Mouse (Mus musculus) megakaryocyte progenitor cell, adult 5-6 weeks (primary cell): ENCODE measurements around the gene Mmp17. TPM values are rescaled to one million over a fixed set of nuclear protein-coding genes. Genes with fewer than 3 reads are reported as not detected.
A peak's percentile ranks its signal among the peaks of the same experiment; 100 is the strongest.
"Not testable (repeated sequence)": the region's sequence is repeated elsewhere in the genome, so short reads cannot be mapped to it uniquely, and the experiment has no call there.

ENCODE experiments used
- ATAC-seq: replicated peaks from 2 replicates; pipeline ENCODE4 v1.8.0; 2016; ENCODE audit warnings: mild to moderate bottlenecking, moderate TSS enrichment, inconsistent platforms; ENCODE audit not compliant: poor library complexity
- total RNA-seq, 2 experiments: library from RNA; stranded (forward) in 1 of 2; stranded (reverse) in 1 of 2; fragments of 157-497, 149-512 nt in 1 of 2; fragments of 200-1000 nt in 1 of 2; gene quantifications; 2 replicates each; pipeline versions ENCODE4 v1.2.3 to v1.2.4; 2015 to 2017

Gene Mmp17
- total RNA-seq, 2 experiments from 2014 or later: 0.10 TPM; not detected in 1

DNA sequence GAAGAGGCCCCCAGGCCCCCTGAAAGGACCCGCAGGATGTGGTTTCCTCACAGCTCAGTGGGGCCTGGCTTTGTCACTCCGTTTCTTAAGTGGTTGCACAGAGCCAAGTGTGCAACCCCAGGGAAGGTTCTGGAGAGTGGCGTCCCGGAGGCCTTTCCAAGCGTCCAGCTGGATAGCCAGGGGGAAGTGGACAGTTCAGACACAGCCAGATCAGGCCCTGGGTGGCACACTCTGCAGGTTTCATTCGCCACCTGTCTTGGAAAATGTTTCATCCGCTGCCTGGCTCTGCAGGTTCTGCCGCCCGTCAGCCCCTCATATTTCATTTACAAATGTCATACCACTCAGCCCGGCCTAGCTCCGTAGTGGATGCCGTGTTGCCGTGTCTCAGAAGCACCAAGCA is 2.5 kb downstream of the Mmp17 start:
- peak; percentile 3; the same call in 1 of the 2 replicates for ATAC-seq

DNA sequence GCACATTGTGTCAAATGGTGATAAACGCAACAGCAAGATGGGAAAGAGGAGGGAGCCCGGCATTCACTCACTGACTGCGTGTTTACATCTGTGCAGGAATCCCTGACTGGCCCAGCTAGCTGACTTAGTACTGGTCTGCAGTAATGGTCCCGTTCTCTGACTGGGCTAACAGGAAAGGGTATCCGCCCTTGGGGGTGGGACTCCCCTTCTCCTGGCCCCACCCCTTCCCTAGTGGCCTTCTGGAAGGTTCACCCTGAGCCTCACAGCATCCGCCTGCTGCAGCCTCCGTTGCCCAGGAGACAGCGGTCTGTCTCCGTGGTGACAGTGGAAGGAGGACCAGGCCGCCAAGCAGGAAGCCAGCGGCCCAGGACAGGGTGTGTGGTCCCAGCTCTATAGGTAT is 6.9 kb downstream of the Mmp17 start:
- ATAC-seq: no peak

DNA sequence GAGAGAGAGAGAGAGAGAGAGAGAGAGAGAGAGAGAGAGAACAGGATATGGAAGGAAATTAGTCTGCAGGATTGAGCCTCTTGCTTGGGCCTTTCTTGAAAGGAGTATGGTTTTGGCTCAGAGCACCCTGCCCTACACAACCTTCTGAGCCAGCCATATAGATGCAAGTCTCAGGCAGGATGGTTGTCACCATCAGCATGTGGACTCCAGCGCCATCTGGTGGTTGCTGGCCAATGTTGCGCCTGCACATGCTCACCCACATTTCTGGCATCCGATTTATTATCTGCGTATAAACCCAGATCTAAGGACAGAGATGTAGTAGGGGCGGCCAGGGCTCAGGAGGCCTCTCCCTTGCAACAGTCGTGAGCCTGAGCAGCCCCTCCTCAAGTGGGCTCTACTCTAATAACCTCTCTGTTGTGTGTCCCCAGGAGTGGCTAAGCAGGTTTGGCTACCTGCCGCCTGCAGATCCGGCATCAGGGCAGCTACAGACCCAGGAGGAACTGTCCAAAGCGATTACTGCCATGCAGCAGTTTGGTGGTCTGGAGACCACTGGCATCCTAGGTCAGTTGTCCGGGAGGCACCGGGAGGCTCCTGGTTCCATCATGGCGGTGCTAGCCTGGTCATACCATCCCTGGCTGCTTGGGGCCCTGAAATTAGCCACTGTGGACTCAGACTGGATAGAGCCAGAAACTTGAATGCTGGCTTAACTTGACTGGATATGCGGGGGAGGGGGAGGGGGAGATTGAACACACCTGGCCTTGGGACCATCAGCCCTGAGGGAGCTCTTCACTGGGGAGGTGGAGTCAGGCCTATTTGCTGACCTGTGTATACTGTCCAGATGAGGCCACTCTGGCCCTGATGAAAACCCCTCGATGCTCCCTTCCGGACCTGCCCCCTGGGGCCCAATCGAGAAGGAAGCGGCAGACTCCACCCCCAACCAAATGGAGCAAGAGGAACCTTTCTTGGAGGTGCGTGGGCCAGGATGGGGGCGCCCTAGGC is 10.4 kb downstream of the Mmp17 start:
- ATAC-seq: peak; percentile 97

DNA sequence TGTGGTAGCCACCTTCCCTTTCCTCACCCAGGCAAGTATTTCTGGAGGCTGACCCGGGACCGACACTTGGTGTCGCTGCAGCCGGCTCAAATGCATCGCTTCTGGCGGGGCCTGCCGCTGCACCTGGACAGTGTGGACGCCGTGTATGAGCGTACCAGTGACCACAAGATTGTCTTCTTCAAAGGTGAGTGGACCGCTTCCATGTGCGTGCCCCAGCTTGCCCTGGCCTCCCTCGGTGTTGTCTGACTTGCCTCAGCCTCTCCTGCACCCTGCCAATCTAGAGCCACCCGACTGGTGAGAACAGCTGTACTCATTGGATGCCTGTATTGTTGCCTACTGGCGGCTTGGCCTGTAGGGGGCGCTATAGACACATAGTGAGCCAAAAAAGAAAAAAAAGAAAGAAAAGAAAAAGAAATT is 18.1 kb downstream of the Mmp17 start:
- peak; percentile 44; the same call in 1 of the 2 replicates for ATAC-seq

DNA sequence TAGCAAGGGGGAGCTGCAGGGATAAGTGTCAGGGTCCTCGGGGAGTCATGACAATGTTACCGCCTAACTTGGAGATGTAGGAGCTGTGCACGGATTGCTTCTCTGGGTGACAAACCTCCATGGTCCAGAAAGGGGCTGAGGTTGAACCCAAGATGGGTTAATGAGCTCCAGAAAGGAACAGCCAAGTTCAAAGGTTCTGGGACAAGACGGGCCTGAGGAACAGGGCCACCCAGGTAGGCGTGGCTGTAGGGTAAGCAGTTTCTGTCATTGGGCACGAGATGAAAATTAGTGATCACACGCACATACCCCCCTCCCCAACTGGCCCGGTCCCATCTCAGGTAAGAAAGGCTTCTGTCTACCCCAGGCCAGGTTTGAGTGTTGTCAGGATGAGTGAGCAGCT is 23.5 kb downstream of the Mmp17 start:
- ATAC-seq: no peak

DNA sequence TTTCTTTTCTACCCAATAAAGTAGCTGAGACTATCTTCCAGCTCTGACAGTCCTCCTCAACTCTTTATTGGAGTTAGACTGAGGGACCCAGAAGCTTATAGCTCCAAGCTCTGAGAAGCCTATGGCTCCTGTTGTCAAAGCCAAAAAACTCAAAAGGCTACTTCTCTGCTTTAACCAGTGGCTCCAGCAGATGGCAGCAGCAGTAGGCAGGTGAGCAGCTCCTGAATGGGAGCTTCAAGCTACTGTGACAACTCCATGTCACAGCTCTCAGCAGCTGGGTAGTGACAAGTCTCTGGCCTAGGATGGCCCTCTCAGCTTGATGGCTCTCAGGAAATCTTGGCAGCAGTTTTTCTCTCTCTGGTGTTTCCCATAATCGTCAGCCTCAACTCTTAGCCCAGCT is 27.1 kb downstream of the Mmp17 start:
- ATAC-seq: peak; percentile 97

DNA sequence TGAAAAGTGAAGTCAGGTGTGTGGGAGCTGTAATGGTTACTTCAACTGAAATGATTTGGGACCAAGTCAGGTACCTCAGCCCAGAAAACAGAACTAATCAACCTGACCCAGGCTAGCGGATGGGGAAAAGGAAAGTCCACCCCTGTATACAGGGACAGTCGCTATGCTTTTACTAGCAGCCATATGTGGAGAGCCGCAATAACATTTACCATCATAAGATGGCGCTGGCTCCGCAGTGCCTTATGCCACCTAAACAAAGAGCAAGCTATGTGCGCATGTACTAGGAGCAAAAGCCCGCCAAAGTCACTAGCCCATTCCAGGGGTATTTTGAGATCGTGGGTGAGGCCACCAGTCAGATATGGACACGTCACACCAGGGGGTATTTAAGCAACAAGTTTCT is 36.6 kb downstream of the Mmp17 start:
- ATAC-seq: not testable (repeated sequence)

DNA sequence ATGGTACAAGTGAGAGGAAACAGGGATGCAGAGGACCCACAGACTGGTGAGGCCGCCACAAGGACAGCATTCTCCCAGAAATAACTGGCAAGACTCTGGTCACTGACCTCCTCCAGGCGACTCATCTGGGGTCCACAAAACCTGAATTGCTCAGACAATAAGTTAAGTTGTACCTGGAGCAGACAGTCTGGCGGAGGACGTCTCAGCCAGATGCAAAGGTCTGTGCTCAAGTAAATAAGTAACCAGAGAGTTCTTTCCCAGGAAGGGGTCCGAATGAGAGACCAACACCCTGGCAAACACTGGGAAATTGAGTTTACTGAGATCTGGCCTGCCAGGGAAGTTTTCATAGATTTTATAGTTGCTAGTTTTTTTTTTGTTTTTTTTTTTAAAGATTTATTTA is 37.4 kb downstream of the Mmp17 start:
- no peak for ATAC-seq

DNA sequence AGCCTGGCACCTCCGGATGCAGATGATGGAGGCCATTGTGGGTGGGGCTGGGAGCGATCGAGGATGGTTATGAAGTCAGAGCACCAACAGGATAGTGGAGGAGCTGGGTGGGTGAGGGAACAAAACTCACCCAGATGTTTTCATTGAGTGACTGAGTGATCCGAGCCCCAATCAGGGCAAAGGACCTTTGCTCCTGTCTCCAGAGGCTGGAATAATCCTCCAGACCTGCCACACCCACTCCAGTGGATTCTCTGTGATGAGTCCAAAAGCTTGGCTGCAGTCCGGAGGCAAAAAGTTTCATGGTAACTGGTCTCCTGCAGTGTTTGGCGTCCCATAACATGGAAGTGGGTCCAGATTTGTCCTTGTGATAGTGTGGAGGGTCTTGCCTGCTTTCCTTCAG is 42.1 kb downstream of the Mmp17 start:
- ATAC-seq: no peak

DNA sequence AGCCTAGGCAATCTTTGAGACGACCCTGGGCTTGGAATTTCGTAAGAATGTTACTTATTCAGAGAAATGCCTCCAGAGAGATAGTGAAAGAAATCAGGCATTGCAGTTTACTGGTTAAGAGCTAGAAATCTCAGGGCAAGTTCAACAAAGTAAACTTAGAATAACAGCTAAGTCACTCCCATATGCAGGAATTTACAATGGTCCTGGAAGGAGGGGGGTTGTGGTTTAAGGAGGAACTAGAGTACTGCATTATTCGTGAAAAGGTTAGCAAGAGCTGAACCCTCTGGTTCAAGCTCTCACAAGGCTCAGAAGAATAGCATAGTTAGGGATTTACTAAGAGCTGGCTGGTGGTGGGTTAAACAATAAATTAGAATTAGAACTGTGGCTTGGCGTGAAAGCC is 42.6 kb downstream of the Mmp17 start:
- ATAC-seq: not testable (repeated sequence)

DNA sequence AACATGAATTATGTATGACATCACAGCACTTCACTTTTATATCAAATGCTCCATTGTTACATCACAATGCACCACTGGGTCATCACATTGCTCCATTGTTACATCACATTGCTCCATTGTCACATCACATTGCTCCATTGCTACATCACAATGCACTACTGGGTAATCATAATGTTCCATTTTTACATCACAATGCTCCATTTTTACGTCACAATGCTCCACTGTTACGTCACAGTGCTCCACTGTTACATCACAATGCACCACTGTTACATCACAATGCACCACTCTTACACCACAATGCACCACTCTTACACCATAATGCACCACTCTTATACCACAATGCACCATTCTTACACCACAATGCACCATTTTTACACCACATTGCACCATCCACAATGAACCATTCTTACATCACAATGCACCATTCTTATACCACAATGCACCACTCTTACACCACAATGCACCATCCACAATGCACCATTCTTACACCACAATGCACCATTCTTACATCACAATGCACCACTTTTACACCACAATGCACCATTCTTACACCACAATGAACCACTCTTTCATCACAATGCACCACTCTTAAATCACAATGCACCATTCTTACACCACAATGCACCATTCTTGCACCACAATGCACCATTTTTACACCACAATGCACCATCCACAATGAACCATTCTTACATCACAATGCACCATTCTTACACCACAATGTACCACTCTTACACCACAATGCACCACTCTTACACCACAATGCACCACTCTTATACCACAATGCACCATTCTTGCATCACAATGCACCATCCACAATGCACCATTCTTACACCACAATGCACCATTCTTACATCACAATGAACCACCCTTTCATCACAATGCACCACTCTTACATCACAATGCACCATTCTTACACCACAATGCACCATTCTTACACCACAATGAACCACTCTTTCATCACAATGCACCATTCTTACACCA is 48.6 kb downstream of the Mmp17 start:
- ATAC-seq: peak; percentile 63

DNA sequence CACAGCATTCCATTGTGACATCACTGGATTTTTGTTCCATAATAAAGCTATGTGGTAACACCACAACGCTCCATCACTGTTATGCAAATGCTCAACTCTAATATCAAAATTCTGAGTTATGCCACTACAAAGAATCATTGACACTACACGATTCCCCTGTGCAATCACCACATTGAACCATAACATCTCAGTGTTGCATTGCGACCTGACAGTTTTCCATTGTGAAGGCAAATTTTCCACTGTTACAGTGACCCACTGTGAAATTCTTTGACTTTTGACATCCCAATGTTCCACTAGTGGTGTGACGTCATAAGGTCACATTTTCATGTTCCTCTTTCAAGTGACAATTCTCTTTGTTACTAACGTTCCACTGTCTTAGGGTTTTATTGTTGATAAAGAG is 66.9 kb downstream of the Mmp17 start:
- ATAC-seq: peak; percentile 54

DNA sequence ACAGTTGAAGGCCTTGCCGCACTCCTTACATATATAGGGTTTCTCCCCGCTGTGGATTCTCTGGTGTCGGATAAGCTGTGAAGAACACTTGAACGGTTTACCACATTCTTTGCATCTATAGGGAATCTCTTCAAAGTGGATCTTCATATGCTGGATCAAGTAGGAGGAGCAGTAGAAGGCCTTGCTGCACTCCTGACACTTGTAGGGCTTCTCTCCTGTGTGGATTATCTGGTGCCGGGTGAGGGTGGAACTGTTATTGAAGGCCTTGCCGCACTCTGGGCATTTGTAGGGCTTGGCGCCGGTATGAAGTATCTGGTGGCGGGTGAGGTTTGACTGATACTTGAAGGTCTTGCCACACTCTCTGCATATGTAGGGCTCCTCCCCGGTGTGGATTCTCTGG is 73.0 kb downstream of the Mmp17 start:
- ATAC-seq: no peak

DNA sequence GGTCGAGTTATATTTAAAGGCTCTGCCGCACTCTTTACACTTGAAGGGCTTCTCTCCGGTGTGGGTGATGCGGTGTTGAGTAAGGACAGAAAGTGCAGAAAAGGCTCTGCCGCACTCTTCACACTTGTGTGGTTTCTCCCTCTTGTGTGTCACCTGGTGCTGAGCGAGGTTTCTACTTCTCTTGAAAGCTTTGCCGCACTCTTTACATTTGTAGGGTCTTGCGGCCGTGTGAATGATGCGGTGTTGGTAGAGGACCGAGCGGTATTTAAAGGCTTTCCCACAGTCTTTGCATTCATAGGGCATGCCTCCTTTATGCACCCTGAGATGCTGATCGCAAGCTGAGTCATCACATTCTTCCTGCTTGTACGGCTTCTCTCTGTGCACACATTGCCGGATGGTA is 74.0 kb downstream of the Mmp17 start:
- no peak for ATAC-seq

Other genes with a start within 250 kb of the Mmp17 start
- gene Sfswap, start 82.9 kb upstream of the Mmp17 start, total RNA-seq (2015): 42.3 and 60.8 TPM in 2 replicates
- 57.1 and 66.2 TPM in 2 replicates for gene Sfswap, start 82.9 kb upstream of the Mmp17 start, total RNA-seq (2017)
- 3.2 and 4.0 TPM in 2 replicates for gene Zfp11, start 85.9 kb downstream of the Mmp17 start, total RNA-seq (2015)
- 2.1 and 2.9 TPM in 2 replicates for gene Zfp11, start 85.9 kb downstream of the Mmp17 start, total RNA-seq (2017)
- not detected in 2 replicates for gene Sept14, start 124.3 kb downstream of the Mmp17 start, total RNA-seq (2015)
- not detected in 2 replicates for gene Sept14, start 124.3 kb downstream of the Mmp17 start, total RNA-seq (2017)
- gene Mrps17, start 131.3 kb downstream of the Mmp17 start, total RNA-seq (2015): 156 and 202 TPM in 2 replicates
- gene Mrps17, start 131.3 kb downstream of the Mmp17 start, total RNA-seq (2017): 130 and 149 TPM in 2 replicates
- 25.5 and 30.3 TPM in 2 replicates for gene Nipsnap2, start 140.9 kb downstream of the Mmp17 start, total RNA-seq (2015)
- 26.3 and 26.9 TPM in 2 replicates for gene Nipsnap2, start 140.9 kb downstream of the Mmp17 start, total RNA-seq (2017)
- gene Psph, start 203.3 kb downstream of the Mmp17 start, total RNA-seq (2015): 30.4 and 30.5 TPM in 2 replicates
- 22.8 and 24.3 TPM in 2 replicates for gene Psph, start 203.3 kb downstream of the Mmp17 start, total RNA-seq (2017)